Mouse (Mus musculus) midbrain, embryonic 16.5 days (tissue): Measurements from ENCODE around the gene Alg6. TPM values are rescaled to one million over a fixed set of nuclear protein-coding genes. Genes with fewer than 3 reads are reported as not detected.

Source experiments
- ATAC-seq: fragments of 200-750 bp; cut with Nextera tagmentation; 2 replicates; pipeline ENCODE4 v1.8.0; 2017; ENCODE audit warnings: moderate TSS enrichment
- H3K27ac ChIP-seq: fragments of 300-500 bp; sonication (generic); 2 replicates; pipeline ENCODE4 v1.5.1; 2014; ENCODE audit warnings: mild to moderate bottlenecking, low read length, mixed read lengths
- H3K27me3 ChIP-seq: fragments of 300-500 bp; sonication (generic); 2 replicates; pipeline ENCODE4 v1.6.1; 2014; ENCODE audit warnings: low read depth, low read length, mixed read lengths; ENCODE audit not compliant: control insufficient read depth, insufficient read depth
- H3K36me3 ChIP-seq: fragments of 300-500 bp; sonication (generic); 2 replicates; pipeline ENCODE4 v1.6.1; 2014; ENCODE audit warnings: mild to moderate bottlenecking, low read length, moderate library complexity, mixed read lengths; ENCODE audit not compliant: control insufficient read depth, insufficient read depth
- H3K4me1 ChIP-seq: fragments of 300-500 bp; sonication (generic); 2 replicates; pipeline ENCODE4 v1.6.1; 2014; ENCODE audit warnings: mild to moderate bottlenecking, low read length, mixed read lengths; ENCODE audit not compliant: control insufficient read depth, insufficient read depth
- H3K4me2 ChIP-seq: fragments of 300-500 bp; sonication (generic); 2 replicates; pipeline ENCODE4 v1.6.1; 2014; ENCODE audit warnings: mild to moderate bottlenecking, low read length, mixed read lengths
- H3K4me3 ChIP-seq: fragments of 300-500 bp; sonication (generic); 2 replicates; pipeline ENCODE4 v1.5.1; 2014; ENCODE audit warnings: low read depth, mild to moderate bottlenecking, low read length, moderate library complexity, mixed read lengths
- H3K9ac ChIP-seq: fragments of 300-500 bp; sonication (generic); 2 replicates; pipeline ENCODE4 v1.6.1; 2014; ENCODE audit warnings: low read depth, low read length, mixed read lengths
- H3K9me3 ChIP-seq: fragments of 300-500 bp; sonication (generic); replicated peaks from 2 replicates; pipeline ENCODE4 v1.6.1; 2014; ENCODE audit warnings: mild to moderate bottlenecking, low read length, mixed read lengths; ENCODE audit not compliant: control insufficient read depth, poor library complexity, severe bottlenecking
- WGBS: fragments of 180-500 bp; shearing (Covaris S2); extraction: QIAGEN DNeasy Blood & Tissue Kit; methylation state at CpG from one replicate; pipeline ENCODE4 v1.1.7; 2014; 5-methylcytosine and 5-hydroxymethylcytosine counted together
- polyA plus RNA-seq: library from polyadenylated mRNA; unstranded; fragments of >200 nt; fragmentation: Nextera tagmentation; extraction: Ambion mirVana; gene quantifications from 2 replicates; pipeline ENCODE4 v1.2.1, GENCODE M21; 2015

Gene Alg6
- polyA plus RNA-seq, 1 experiment from 2014 or later, result 13.3 TPM

- no peaks in the 10 kb centered on the region for H3K9me3 ChIP-seq
- H3K36me3 ChIP-seq, result no peaks in the 10 kb centered on the region
- no peak overlapping the region for H3K4me3 ChIP-seq
- no peak overlapping the region for H3K9ac ChIP-seq
- ATAC-seq, result no peak
- H3K27me3 ChIP-seq, result no peaks in the 10 kb centered on the region
- H3K27ac ChIP-seq, result no peak overlapping the region
- no peak overlapping the region for H3K4me2 ChIP-seq
- no peaks in the 10 kb centered on the region for H3K4me1 ChIP-seq
- 96% methylated on average over 6 of the region's 6 CpGs for WGBS
Measured at GRCm38 (mm10) chr4:99792365-99792764, 76.9 kb downstream of the Alg6 start.

Other genes starting within 250 kb of the Alg6 start
- gene Foxd3, start 59.4 kb upstream of the Alg6 start, polyA plus RNA-seq, result 0.11 and 0.18 TPM in 2 replicates
- 11.7 and 13.0 TPM in 2 replicates for gene Efcab7, start 113.5 kb downstream of the Alg6 start, polyA plus RNA-seq
- gene Pgm1, start 213.8 kb downstream of the Alg6 start, polyA plus RNA-seq, result 78.2 and 91.5 TPM in 2 replicates
- 12.4 and 12.9 TPM in 2 replicates for gene Itgb3bp, start 214.1 kb downstream of the Alg6 start, polyA plus RNA-seq